Mouse (Mus musculus): ENCODE data around the gene Kif1a. TPM values are rescaled to one million over a fixed set of nuclear protein-coding genes. Genes with fewer than 3 reads are reported as not detected.

Kif1a gene
- 1 to 10 TPM; 6.3 to 6.9 TPM for total RNA-seq (2021)
- long read RNA-seq, experiment 1, partial matches to known transcripts: 1 of 3 reads
- long read RNA-seq, experiment 1, other reads (novel, unspliced or antisense): 2 of 3 reads
- long read RNA-seq, experiment 2, partial matches to known transcripts: 2 of 2 reads
- long read RNA-seq, experiment 2, other reads (novel, unspliced or antisense): 0 of 2 reads

DNA sequence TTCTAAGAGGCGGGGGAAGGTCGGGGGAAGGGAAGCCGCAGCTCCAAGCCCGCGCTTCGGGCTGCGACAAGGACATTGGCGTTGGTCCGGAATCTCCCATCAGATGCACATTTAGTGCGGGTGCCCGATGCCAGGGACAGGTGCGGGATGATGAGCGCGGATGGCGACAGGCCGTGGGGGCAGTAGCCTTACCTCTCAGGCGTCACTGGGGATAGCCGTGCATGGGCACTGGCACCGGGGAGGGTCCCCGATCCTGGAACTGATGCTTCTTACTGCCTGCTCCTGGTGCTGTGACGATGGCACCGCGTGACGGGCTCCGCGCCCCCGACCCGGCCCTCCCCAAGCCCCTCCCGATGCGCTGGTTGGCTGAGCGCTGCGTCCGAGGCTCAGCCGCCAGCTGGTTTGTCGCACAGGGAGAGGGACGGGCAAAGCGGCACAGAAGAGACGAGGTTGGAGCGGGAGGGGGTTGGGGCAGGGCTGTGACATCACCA, at the start of gene Kif1a:
TSS of gene Kif1a (minus strand) at position 381 of the 491 bp plus-strand sequence.
- DNase-seq (ENCODE audit: low spot score in 2 of 2): peak in 1 of 2 experiments; percentile 16

DNA sequence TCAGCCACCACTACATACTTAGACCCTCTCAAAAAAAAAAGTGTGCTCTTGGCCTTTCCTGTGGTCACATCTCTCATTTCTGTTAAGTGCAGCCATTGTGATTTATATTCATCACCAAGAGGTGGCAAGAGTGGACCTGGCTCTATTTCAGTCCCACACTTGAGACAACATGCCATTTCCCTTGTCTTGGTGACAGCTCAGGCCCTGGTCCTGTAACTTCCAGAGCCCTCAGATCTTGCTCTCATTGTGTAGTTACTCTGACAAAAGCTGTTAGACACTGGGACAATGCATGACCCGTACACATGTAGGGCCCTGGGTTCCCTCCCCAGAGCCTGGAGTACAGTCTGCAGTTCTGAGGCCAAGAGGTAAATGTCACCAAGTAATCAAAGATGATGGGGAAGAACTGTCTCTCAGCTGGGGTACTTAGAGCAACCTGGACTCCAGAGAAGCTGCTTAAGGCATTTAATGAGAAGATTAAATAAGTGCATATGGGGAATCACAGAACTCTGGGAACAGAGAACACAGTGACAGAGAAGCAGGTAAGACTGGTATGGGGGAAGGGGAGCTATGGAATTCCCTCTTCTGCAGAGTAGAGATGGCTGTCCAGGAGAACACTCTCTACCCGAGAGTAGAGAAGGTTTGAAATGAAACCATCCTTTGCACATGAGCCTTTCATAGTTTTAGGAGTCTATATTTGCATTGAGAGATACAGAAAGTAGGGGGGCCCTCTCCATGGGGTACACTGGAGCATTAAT, 49.3 kb upstream of the Kif1a start:
- DNase-seq (ENCODE audit: low spot score in 2 of 2): no peak

DNA sequence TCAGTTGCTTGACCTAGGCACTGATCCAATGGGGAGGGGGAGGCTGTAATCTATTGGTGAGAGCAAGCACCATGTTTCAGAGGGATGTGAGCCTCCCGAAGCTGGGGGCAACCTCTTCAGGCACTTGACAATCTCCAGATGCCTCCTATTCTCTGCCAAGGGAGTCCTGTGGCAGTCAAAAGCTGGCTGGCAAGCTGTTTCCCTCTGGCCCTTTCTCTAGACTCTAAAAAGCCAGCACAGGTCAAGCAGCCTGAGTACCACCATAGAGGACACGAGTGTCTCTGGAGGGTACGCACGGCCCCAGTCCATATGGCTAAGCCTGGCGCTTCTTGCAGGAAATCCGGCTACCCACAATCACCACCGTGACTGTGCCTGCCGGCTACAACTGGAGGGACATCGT, 42.4 kb upstream of the Kif1a start:
- no peak for DNase-seq (ENCODE audit: low spot score in 2 of 2)

DNA sequence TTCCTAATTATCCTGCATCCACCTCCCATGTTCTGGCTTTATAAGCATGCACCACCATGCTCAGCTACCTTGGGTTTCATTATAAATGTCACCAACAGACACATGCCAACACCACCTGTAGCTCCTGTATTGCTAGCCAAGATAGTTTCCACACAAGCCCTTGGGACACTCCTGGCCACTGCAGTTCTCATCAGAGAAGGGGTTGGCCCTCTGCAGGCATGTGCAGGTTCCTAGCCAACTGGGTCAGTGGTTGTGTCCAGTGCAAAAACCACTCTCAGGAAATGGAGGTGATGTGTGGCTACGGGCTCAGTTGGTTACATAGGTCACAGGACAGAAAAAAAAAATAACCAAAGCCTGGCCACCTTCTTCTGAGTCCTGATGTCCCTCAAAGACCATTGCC, 41.1 kb upstream of the Kif1a start:
- DNase-seq (ENCODE audit: low spot score in 2 of 2): no peak

DNA sequence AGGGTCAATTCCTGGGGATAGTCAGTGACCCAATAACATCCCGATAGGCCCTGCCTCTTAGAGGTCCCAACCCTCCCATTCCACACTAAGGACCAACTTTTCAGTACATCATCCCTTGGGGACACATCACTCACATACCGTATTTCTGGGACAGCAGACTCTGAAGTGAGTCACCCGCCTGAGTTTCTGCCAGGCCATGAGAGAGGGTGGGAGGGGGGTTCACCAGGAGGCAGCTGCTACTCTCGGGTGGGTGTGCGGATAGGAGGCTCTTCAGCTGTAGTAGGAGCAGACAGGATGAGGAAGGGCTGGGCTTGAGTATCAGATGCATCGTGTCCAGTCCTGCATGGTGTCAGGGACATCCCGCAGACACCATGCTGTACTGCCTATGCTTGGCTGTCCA, 38.0 kb upstream of the Kif1a start:
- no peak for DNase-seq (ENCODE audit: low spot score in 2 of 2)

DNA sequence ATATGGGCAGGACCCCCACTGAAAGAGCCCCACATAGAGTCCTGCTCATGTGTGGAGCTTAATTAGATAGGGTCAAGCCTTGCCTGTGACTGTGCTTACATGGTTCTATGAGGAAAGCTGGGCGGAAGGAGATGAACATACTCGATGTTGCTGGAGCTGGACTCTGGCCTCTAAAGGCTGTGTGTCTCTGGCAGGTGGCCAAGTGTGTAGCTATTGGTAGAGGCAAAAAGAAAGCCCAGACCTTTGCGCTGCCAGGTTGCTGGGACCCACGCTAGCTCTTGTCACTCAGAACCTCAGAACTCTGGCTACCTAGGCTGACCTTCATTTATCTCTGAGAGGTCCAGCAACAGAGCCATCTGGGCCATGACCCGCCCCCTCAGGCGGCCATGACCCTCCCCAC, 36.8 kb upstream of the Kif1a start:
- DNase-seq (ENCODE audit: low spot score in 2 of 2): no peak

DNA sequence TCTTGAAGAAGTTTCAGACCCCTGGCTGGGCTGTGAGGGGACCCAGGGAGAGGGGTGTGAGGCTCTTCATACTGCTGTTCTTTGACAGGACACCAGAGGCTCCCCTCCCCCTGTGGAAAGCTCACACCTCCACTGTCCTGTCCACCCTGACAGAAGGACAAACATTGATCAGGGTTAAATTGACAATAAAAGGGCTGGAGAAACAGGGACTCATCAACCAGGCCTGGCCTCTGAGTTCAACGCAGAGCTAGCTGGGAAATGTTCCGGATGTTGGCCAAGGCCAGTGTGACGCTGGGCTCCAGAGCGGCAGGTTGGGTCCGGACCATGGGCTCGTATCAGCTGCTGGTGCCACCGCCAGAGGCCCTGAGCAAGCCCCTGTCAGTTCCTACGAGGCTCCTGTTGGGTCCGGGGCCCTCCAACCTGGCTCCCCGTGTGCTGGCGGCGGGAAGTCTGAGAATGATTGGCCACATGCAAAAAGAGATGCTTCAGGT, 33.3 kb upstream of the Kif1a start, which contains the start of gene Agxt:
TSS of gene Agxt (plus strand) at position 205 of the 491 bp plus-strand sequence.
- DNase-seq (ENCODE audit: low spot score in 2 of 2): no peak

DNA sequence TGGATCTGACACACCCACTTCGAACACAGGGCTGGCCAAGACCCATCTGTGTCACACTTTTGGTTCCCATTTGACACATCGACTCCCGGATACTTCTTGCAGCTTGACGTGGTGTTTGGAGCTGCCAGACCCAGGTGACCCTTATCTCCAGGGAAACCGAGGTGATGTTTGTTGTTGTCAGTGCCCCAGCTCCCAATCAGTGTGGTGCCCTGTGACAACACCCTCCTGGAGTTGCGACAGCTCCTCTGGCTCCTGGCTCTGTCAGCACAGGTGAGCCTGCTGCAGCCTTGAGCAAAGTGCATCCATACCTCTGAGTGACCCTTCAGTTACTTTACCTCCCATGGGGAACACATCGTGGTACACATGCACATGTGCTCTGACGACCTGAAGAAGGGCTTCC, 30.9 kb upstream of the Kif1a start:
- DNase-seq (ENCODE audit: low spot score in 2 of 2): no peak

DNA sequence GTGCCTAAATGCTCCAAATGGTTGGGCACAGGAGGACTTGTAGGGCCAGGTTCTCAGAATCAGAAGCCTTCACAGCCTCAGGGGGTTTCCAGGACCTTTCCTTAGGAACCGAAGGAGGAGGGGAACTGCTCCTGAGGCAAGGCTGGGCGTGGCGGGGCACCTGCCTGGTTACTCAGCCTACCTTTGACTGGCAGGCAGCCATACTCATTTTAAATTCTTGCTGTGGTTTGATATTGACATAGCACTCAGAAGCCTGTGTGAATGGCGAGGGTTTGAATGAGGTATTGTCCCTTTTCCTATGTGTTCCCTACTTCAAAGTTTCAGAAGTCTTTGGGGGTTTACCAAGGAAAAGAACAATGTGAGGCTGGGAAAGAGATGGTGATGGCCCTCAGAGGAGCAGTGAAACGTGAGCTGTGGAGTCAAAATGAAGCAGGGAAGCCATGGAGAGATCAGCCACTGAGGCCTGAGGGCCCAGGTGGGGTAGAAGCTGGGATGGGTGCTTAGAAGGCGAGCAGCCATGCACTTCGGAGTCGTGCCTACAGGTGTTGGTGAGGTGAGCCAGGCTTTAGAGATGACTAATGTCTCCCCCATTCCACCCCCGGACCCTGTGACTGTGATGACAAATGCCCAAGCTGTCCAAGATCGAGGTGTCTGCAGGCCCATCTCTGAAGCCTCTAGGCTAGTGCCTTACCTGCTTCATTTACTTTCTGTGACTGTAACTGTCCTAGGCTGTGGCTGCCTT, 28.7 kb upstream of the Kif1a start:
- DNase-seq (ENCODE audit: low spot score in 2 of 2): no peak

DNA sequence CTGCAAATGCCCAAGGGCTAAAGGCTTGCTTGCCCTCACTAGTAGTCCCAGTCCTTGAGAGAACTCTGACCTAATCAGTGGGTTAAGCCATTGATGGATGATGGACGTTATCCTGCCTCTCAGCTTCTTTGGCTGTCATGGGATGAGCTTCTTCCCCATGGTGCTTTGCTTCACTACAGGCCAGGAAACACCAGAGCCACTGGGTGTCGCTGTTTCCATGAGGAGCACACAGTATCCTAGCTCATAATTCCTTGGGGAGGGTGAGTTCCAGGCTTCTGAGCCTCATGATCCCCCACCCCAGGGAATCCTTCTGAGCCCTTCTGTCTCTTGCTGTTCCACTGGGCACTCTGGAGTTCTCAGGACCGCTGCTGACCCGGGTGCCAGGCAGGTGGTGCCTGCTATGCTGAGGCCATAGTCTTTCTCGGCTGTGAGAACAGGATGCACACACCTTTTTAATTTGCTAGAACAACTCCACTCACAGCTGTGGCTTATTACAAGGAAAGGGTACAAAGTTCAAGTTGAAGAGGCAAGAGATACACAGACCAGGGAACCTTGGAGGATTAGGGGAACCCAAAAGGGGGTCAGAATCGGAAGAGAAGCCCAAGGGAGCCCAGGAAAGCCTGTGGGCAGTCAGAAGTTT, 27.1 kb upstream of the Kif1a start:
- DNase-seq (ENCODE audit: low spot score in 2 of 2): peak in 1 of 2 experiments; percentile 47

DNA sequence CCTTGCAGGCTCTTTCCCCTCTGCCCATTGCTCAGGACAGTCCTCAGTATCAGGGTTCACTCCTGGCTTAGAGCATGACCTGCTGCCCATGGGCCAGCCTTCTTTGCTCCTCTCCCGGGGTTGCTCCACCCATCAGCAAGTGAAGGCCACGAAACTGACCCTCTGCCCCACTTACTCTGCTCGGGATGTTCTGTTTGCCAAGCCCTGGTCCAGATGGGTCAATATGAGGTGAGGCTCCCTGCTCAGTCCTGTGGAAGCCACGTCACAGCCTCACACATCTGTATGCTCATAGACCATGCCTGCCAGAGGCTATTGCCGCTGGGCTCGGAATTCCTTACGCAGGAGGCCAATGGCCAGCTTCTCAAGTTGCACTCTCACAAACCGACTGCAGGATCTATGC, 26.5 kb upstream of the Kif1a start:
- DNase-seq (ENCODE audit: low spot score in 2 of 2): no peak

DNA sequence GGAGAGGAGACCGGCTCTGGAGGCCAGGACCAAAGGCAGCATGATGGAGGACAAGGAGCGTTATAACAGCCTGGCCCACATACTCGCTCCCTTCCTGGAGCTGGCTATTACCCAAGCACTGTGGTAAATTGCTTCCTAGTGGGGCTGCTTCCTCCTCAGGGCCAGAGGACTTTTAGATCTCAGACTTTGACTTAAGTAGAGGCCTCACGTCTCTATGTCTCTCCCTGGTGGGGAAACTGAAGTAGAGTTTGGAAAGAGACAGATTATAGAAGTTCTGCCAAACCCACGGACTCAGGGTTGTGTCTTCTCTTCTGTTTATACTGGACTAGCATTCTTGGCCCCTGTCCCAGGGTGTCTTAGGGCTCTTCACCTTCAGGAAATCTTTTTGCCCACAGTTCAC, 23.5 kb upstream of the Kif1a start:
- DNase-seq (ENCODE audit: low spot score in 2 of 2): no peak

DNA sequence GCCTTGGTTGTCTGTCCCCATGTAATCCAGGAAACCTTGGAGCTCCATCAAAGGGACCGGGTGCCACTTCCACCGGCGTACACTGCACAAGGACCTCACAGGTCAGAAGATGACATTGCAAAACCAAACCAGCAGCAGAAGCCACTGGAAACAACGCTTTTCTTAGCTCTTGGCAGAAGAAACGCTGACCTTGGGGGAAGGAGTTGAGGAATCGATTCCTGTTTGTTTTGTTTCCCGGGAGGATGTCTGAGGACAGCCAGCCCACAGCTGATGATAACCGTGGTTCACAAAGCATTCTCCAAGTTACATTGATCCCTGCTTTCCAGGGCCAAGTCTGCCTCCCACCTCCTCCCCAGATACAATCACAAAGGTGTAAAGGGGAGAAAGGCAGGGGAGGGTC, 22.3 kb upstream of the Kif1a start:
- DNase-seq (ENCODE audit: low spot score in 2 of 2): no peak

DNA sequence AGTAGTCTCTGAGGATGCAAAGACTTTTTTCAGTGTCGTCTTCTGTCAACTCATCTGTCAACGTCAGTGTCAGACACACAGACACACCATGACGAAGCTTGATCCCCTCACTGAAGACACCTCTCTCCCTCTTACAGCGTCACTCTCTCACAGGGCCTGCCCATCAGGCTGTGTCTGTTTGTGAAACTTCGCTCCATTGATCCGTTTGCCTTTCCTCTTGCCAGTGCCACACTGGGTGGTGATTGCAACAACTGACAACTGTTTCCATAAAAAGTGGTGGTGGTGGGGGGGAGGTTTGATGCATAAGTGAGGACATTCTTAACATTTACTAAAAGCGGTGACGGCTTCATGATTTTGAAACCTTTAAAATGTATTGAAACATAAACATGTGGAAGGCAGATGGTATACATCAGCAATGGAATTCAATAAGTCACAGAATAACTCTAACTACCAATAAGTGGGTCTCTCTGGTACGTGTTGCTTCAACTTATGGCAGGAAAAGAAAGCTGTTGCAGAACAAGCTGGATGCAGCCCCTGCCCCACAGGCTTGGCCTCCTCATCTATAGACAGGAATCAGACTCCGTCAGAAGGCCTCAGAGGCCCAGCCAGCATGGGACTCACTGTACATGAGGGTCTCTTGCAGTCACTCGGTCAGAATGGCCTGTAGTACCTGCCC, 21.6 kb upstream of the Kif1a start:
- no peak for DNase-seq (ENCODE audit: low spot score in 2 of 2)

DNA sequence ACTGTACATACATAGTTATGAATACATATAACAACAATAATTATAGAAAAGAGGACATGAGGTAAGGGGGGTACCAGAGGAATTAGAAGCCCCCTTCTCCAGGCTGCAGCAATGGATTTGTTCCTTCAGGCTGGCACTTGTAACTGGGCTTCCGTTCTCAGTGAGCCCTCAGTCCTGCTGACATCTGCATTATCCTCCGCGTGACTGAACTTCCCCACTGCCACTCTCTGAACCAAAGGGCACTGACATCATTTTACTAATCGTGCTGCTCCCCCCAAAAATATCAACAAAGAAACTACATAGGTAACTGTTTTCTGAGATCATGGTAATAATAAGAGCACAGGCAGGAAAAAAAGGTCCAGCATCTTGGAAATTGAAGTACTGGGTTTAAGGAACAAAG, 17.1 kb upstream of the Kif1a start:
- DNase-seq (ENCODE audit: low spot score in 2 of 2): no peak

DNA sequence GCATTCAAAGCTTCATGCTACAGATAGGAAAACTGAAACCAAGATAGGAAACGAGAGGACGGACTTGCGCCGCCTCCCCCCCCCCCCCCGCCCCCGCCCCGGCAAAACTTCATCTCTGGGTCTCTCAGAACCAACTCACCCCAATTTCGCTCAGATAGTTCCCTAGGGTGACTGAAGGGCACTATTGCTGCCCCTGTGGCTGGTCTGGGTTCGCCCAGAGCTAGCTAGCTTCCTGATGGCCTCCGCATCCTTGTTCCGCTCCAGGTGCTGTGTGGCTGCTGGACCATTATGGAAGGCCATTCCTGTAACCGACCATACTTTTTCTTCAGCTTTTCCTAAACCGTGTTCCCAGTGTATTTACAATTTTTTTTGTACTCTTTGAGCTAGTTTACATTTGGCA, 13.7 kb upstream of the Kif1a start:
- DNase-seq (ENCODE audit: low spot score in 2 of 2): no peak

DNA sequence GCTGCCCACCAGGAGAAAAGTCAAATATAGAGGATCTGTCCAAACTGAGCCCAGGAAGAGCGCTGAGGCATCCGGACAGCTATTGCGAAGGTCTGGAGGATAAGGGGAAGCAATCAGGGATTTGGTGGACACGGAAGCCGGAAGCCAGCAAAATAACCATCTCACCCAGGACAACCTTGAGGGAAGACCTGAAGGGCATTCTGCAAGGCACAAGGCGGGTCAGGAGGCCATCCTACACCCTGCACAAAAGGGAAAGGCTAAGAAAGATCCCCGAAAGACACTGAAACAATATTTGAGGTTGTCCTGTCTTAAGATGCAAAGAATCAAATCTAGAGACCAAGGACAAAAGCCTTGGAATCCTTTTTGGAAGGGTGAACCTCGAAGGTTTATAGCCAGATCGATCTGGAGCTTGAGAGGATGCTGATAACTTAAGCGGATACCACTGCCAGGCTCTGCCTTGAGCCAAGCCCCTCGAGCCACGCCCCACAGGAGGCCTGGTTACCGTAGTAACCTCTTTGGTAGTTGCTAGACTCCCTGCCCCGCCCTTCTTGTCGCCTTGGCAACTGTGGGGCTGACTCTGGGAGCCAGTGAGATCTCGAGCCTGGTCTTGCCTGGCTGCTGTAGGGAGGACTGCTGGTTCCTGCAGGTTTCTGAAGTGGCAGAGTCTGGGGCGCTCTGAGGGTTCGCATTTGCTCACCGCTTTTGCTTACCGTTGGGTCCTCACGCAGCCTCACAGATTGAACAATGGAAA, 13.1 kb upstream of the Kif1a start:
- DNase-seq (ENCODE audit: low spot score in 2 of 2): peak in 1 of 2 experiments; percentile 36

DNA sequence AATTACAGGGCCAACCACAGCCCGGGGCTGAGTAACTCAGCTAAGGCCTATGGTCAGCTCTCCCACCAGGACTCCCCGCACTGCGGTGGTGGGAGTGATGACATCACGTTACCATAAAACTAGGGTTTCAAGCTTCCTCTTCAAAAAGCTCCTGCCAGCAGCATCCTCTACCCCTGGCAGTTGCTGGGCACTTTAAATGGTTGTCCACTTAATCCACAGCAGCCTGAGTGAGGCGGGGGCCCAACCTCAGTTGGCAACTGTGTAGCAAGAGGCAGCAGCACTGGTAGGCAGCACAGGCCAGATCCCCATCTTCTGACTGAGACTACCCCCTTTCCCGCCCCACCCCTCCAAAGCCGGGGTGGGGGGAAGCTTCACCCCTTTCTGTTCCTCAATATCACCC, 949 bp upstream of the Kif1a start:
- no peak for DNase-seq (ENCODE audit: low spot score in 2 of 2)

DNA sequence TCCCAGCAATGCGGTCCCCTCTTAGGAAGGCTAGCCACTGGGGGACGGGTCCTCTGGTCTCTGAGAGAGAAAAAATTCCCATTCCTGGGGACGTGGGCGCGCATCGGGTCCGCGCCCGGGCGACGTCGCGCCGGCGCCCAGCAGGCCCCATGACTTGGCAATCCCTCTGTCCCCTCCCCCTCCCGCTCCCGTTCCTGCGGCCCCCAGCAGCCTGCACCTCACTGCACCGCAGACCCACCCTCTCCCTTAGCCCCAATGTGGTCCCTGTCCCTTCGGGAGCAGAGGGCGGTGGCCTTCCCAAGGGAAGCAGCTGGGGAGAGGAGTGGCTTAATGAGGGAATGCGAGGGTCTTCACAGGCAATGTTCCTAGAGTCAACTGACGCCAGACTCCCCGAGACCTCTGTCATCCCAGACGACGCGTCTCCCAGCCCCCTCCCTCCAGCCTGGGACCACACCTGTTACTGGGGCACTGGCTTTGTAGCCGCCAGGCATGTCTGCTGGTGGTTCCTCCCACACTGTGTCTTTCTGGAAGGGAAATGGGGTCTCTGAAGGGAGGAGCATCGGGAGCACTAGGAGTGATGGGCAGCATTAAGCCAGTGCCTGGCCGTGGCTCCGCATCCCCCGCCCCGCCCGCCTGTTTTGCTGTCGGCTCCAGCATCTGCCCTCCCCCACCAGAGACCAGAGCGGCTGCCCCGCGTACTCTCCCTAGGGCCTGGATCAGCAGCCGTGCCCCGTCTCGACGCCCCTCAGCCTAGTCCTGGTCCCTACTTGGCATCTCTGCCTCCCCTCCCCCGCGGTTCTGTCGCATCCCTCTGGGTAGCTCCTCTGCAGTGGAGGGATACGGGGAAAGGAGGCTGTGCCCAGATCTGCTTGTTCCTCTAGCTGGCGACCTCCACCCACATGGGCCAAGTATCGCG, 917 bp downstream of the Kif1a start:
- DNase-seq (ENCODE audit: low spot score in 2 of 2): no peak
